Mouse (Mus musculus) limb, embryonic 14.5 days (tissue): ENCODE measurements around the gene Ap4b1. TPM values are rescaled to one million over a fixed set of nuclear protein-coding genes. Genes with fewer than 3 reads are reported as not detected.
"Not testable (repeated sequence)": the region's sequence is repeated elsewhere in the genome, so short reads cannot be mapped to it uniquely, and the experiment has no call there.

ENCODE experiments used
- ATAC-seq: fragments of 200-750 bp; cut with Nextera tagmentation; 2 replicates; pipeline ENCODE4 v1.8.0; 2017; ENCODE audit warnings: low read depth, moderate number of reproducible peaks, moderate TSS enrichment; ENCODE audit not compliant: low FRiP score
- DNase-seq: peaks from one replicate; pipeline ENCODE4 v3.0.0-alpha.2; 2015; ENCODE audit warnings: low spot score
- H3K27ac ChIP-seq: fragments of 300-500 bp; sonication (generic); replicated peaks from 2 replicates; pipeline ENCODE4 v1.5.1; 2014; ENCODE audit warnings: low read depth, mild to moderate bottlenecking, low read length, moderate library complexity, mixed read lengths
- H3K27me3 ChIP-seq: fragments of 300-500 bp; sonication (generic); 2 replicates; pipeline ENCODE4 v1.6.1; 2014; ENCODE audit warnings: low read length, mixed read lengths; ENCODE audit not compliant: control insufficient read depth, insufficient read depth
- H3K36me3 ChIP-seq: fragments of 300-500 bp; sonication (generic); 2 replicates; pipeline ENCODE4 v1.6.1; 2014; ENCODE audit warnings: mild to moderate bottlenecking, low read length, moderate library complexity, mixed read lengths; ENCODE audit not compliant: control insufficient read depth, insufficient read depth
- H3K4me1 ChIP-seq: fragments of 300-500 bp; sonication (generic); 2 replicates; pipeline ENCODE4 v1.6.1; 2014; ENCODE audit warnings: antibody characterized with exemption, low read length, mixed read lengths; ENCODE audit not compliant: control insufficient read depth, insufficient read depth
- H3K4me2 ChIP-seq: fragments of 300-500 bp; sonication (generic); replicated peaks from 2 replicates; pipeline ENCODE4 v1.6.1; 2014; ENCODE audit warnings: low read depth, mild to moderate bottlenecking, low read length, moderate library complexity; ENCODE audit not compliant: severe bottlenecking
- H3K4me3 ChIP-seq: fragments of 300-500 bp; sonication (generic); replicated peaks from 2 replicates; pipeline ENCODE4 v1.5.1; 2014; ENCODE audit warnings: low read length
- H3K9ac ChIP-seq: fragments of 300-500 bp; sonication (generic); 2 replicates; pipeline ENCODE4 v1.6.1; 2014; ENCODE audit warnings: mild to moderate bottlenecking, low read depth, low read length, moderate library complexity; ENCODE audit not compliant: severe bottlenecking
- H3K9me3 ChIP-seq: fragments of 300-500 bp; sonication (generic); 2 replicates; pipeline ENCODE4 v1.6.1; 2016; ENCODE audit warnings: low read length; ENCODE audit not compliant: control insufficient read depth
- POLR2A ChIP-seq: fragments of 200-500 bp; IDR thresholded peaks from 2 replicates; pipeline ENCODE4 v1.8.0; 2012; ENCODE audit warnings: inconsistent platforms, mild to moderate bottlenecking, moderate library complexity, borderline replicate concordance; ENCODE audit not compliant: insufficient read depth, insufficient read length; ENCODE audit errors: extremely low read depth
- WGBS: fragments of 180-500 bp; shearing (Covaris S2); extraction: QIAGEN DNeasy Blood & Tissue Kit; methylation state at CpG from one replicate; pipeline ENCODE4 v1.1.7; 2014; 5-methylcytosine and 5-hydroxymethylcytosine counted together
- polyA plus RNA-seq, 2 experiments: library from polyadenylated mRNA; depleted of rRNA in 1 of 2; stranded (reverse) in 1 of 2; unstranded in 1 of 2; fragments of >200 nt; fragmentation: Nextera tagmentation in 1 of 2; extraction: Ambion mirVana in 1 of 2; gene quantifications; 2 replicates each; pipeline versions ENCODE4 v1.2.1 to v1.2.3; 2012 to 2014

The Ap4b1 gene
- polyA plus RNA-seq, 2 experiments, result 22.9 to 27.0 TPM

DNA sequence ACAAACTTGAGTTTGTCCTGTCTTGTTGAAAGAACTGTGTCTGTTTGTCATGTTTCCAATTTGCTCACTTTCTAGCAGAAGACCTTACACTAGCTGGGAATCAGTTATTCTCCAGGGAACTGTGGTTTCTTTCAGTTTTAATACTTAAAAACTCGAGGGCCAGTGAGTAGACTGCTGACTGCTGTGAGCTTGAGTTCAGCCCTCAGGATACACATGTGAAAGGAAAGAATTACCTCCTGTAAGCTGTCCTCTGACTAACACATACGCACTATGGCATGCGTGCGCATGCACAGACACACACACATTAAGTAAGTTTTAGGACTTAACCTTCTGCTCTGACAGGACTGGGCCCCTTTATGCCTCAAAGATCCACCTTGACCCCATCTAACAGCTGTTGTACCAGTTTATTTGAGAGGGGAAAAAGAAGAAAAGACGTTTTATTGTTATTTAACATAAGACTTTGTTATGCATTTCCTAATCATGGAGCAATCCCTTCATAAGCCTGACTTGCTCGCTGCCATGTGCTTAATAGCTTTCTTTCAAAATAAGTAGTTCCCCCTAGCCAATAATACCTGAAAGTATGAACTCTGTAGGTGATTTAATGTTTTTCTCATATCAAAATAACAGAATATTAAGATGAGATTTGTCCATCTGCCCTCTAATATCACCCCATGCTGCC, 26.1 kb downstream of the Ap4b1 start:
- Histone ChIP-seq H3K27ac (no peak overlapping the region), H3K4me2 (no peak overlapping the region), H3K9me3 (no peaks in the 10 kb centered on the region), H3K4me1 (no peaks in the 10 kb centered on the region), H3K4me3 (no peak overlapping the region), H3K27me3 (no peaks in the 10 kb centered on the region), H3K36me3 (no peaks in the 10 kb centered on the region), H3K9ac (no peak overlapping the region)
- TF ChIP-seq POLR2A, result no peak
- ATAC-seq (no peak), DNase-seq (no peak)
- 68% methylated on average over 6 of the region's 6 CpGs for WGBS

DNA sequence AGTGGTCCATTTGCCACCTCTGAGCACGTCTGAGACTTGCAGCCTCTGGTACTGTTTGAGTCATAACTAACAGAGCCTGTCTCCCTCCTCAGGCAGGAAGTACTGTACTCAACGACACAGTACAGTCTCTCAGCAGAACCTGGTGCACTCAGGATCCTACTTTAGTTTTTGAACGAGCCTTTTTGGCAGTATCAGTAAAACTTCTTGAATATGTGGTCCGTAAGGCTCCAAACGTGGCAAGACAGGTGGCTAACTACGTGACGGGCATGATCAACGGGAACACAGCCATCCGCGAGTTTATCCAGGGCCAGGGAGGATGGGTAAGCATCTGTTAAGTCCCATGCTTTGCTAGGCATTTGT, 26.6 kb downstream of the Ap4b1 start:
- Histone ChIP-seq H3K36me3 (no peaks in the 10 kb centered on the region), H3K4me2 (no peak overlapping the region), H3K4me3 (no peak overlapping the region), H3K27me3 (no peaks in the 10 kb centered on the region), H3K4me1 (no peaks in the 10 kb centered on the region), H3K9me3 (no peaks in the 10 kb centered on the region), H3K9ac (no peak overlapping the region), H3K27ac (no peak overlapping the region)
- no peak for DNase-seq
- ATAC-seq, result no peak
- 74% methylated on average over 10 of the region's 10 CpGs for WGBS
- TF ChIP-seq POLR2A, result no peak

DNA sequence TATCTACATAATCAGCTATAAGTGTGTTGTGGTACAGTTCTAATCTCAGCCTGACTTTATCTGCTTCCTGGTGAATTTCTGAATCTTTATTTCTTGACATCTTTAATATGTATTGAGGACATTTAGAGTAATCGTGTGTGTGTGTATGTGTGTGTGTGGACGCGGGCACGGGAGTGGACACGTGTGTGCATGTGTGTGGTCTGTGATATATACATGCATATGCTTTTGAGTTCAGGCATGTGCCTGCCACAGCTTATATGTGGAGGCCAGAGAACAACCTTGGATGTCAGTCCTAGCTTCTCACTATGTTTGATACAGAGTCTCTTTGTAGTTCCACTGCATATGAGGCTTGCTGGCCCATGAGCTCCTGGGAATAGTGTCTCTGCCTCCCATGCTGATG, 27.1 kb downstream of the Ap4b1 start:
- ATAC-seq (no peak), DNase-seq (no peak)
- H3K4me3 ChIP-seq, result no peak overlapping the region
- TF ChIP-seq POLR2A, result no peak
- H3K9ac ChIP-seq, result no peak overlapping the region
- no peaks in the 10 kb centered on the region for H3K27me3 ChIP-seq
- no peaks in the 10 kb centered on the region for H3K9me3 ChIP-seq
- H3K4me1 ChIP-seq, result no peaks in the 10 kb centered on the region
- no peak overlapping the region for H3K27ac ChIP-seq
- H3K4me2 ChIP-seq, result no peak overlapping the region
- H3K36me3 ChIP-seq, result no peaks in the 10 kb centered on the region
- WGBS, result 91% methylated on average over 5 of the region's 5 CpGs

DNA sequence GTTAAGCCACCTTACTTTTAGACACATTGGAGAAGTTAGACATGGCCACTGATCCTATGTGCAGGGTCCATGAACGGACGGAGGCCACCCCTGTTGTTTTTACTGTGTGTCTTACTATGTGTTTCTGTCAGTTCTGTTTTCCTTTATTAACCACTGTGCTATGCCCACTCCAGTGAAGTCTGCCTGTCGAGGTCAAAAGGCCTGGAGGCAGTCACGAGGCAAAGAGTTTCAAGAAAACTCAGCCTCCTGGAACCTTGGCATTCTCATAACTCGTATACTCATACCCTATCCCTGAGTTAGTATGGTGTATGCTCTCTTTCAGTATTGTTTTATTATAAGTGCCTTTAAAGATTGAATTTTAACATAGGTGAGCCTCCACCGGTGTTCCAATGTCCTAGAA, 30.4 kb downstream of the Ap4b1 start:
- ATAC-seq, result no peak
- 89% methylated on average over 6 of the region's 6 CpGs for WGBS

DNA sequence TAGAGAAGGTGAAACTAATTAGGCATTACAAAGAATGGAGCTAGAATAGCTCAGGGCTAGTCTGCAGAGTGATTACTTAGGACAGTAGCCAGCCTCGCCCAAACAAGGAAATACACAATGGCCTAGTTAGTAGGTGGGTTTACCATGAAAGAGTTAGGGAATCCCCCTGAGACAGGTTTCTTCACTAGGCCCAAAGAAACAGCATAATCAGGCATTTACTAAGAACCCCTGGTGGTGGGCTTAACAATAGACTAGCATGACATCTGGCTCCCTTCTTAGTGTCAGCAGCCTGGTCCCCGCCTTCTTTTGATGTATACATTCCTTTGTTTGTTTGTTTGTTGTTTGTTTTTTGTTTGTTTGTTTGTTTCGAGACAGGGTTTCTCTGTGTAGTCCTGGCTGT, 30.9 kb downstream of the Ap4b1 start:
- not testable (repeated sequence) for H3K4me1 ChIP-seq, H3K4me2 ChIP-seq, H3K9me3 ChIP-seq, H3K9ac ChIP-seq, H3K36me3 ChIP-seq, ATAC-seq, H3K27ac ChIP-seq, DNase-seq, H3K4me3 ChIP-seq, H3K27me3 ChIP-seq
- WGBS, result 88% methylated on average over 3 of the region's 3 CpGs

More for the DNA sequence above, 30.4 kb downstream of the Ap4b1 start:
- no peak for TF ChIP-seq POLR2A
- no peaks in the 10 kb centered on the region for H3K9me3 ChIP-seq
- DNase-seq, result no peak
- H3K27ac ChIP-seq, result no peak overlapping the region
- H3K9ac ChIP-seq, result no peak overlapping the region
- no peak overlapping the region for H3K4me3 ChIP-seq
- no peaks in the 10 kb centered on the region for H3K4me1 ChIP-seq
- H3K4me2 ChIP-seq, result no peak overlapping the region
- no peaks in the 10 kb centered on the region for H3K27me3 ChIP-seq
- H3K36me3 ChIP-seq, result no peaks in the 10 kb centered on the region

DNA sequence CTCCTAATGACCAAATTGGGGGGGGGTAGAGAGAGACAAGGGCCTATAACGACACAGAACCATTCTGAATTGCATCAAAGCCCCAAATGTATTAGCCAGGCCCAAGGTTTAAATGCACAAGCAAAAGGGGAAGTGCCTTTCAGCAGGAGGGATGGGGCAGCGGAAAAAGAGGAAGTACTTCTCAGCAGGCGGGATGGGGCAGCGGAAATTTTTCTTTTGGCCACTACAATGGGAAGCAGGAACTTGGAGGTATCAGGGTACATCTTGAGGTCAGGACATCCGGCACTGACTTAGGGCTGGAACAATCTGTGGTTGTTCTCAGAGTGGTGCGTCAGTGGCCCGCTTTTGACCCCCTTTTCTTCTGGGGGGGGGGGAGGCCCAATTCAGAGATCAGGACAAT, 31.6 kb downstream of the Ap4b1 start:
- H3K9me3 ChIP-seq, H3K27me3 ChIP-seq, DNase-seq, ATAC-seq, H3K27ac ChIP-seq, H3K4me2 ChIP-seq, H3K4me3 ChIP-seq, H3K36me3 ChIP-seq, H3K9ac ChIP-seq, H3K4me1 ChIP-seq: not testable (repeated sequence)
- 79% methylated on average over 7 of the region's 7 CpGs for WGBS
